Mouse (Mus musculus): ENCODE results near the gene Fntb.

DNA sequence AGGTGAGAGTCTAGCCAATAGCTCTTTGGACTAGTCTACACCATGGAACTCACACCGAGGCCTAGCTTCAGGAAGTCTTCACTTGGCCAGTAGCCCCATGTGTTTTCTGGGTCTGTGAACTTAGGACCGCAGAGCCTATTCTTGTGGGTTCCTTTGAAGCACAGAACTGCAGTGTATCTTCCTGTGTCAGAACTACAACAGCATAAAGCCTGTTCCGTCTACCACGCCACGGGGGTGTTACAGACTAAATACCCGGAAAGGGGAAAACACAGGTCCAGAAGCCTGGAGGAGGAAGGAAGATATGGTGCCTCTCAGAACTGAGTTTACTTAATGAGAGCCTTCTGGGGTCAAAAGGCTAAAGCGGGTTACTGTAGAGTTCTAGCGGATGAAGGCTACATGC lies 157.7 kb downstream of the Fntb start:
- TF ChIP-seq POLR2A (IDR thresholded peaks at IDR 0.05; ENCODE audit: low read depth, low read length) (no peak), CTCF (IDR thresholded peaks at IDR 0.05; ENCODE audit: borderline replicate concordance, insufficient read depth, low read length) (no peak)

Data from embryonic fibroblast, embryonic 13.5 days (primary cell).